Mouse (Mus musculus): ENCODE measurements at regions not wholly inside any gene's neighbourhood (a gene's known extent, or its start where the extent isn't known, plus 50 kb on each side); places are given as distances from the start of the nearest gene placed in this dataset.

GRCm38 (mm10) chr7:39847914-39848782, 330.6 kb downstream of the Zfp619 start:
- peak; percentile 70 for DNase-seq (ENCODE audit: low spot score)
- peak; percentile 55; the same call in 1 of the 2 replicates for ATAC-seq (ENCODE audit: low FRiP score, low read depth)
- no peaks in the 10 kb centered on the region for H3K9me3 ChIP-seq (ENCODE audit: control insufficient read depth, low read length)
- H3K4me1 ChIP-seq (ENCODE audit: control insufficient read depth, insufficient read depth, low read length): no peaks in the 10 kb centered on the region
- no peak overlapping the region for H3K27ac ChIP-seq (replicated peaks; ENCODE audit: low read depth, low read length)
- 53% methylated on average over 7 of the region's 7 CpGs for WGBS
- TF ChIP-seq POLR2A (IDR thresholded peaks at IDR 0.05; ENCODE audit: borderline replicate concordance, extremely low read depth, insufficient read depth, insufficient read length): no peak
- no peak overlapping the region for H3K4me2 ChIP-seq (replicated peaks; ENCODE audit: low read depth, low read length, severe bottlenecking)
- H3K9ac ChIP-seq (ENCODE audit: low read depth, low read length, severe bottlenecking): no peak overlapping the region
- no peaks in the 10 kb centered on the region for H3K27me3 ChIP-seq (ENCODE audit: control insufficient read depth, insufficient read depth, low read length)
- H3K36me3 ChIP-seq (ENCODE audit: control insufficient read depth, insufficient read depth, low read length): no peaks in the 10 kb centered on the region
- H3K4me3 ChIP-seq (replicated peaks; ENCODE audit: low read length): no peak overlapping the region

GRCm38 (mm10) chr7:39857301-39857700, 339.7 kb downstream of the Zfp619 start:
- Histone ChIP-seq H3K9ac (ENCODE audit: low read depth, low read length, severe bottlenecking) (no peak overlapping the region), H3K4me3 (replicated peaks; ENCODE audit: low read length) (no peak overlapping the region), H3K27me3 (ENCODE audit: control insufficient read depth, insufficient read depth, low read length) (no peaks in the 10 kb centered on the region), H3K4me1 (ENCODE audit: control insufficient read depth, insufficient read depth, low read length) (no peaks in the 10 kb centered on the region), H3K36me3 (ENCODE audit: control insufficient read depth, insufficient read depth, low read length) (no peaks in the 10 kb centered on the region), H3K4me2 (replicated peaks; ENCODE audit: low read depth, low read length, severe bottlenecking) (no peak overlapping the region), H3K27ac (replicated peaks; ENCODE audit: low read depth, low read length) (no peak overlapping the region), H3K9me3 (ENCODE audit: control insufficient read depth, low read length) (no peaks in the 10 kb centered on the region)
- no peak for ATAC-seq (ENCODE audit: low FRiP score, low read depth)
- WGBS: 97% methylated on average over 2 of the region's 2 CpGs
- DNase-seq (ENCODE audit: low spot score): no peak
- TF ChIP-seq POLR2A (IDR thresholded peaks at IDR 0.05; ENCODE audit: borderline replicate concordance, extremely low read depth, insufficient read depth, insufficient read length): no peak

GRCm38 (mm10) chr7:39862835-39863234, 345.3 kb downstream of the Zfp619 start:
- Histone ChIP-seq H3K27ac (replicated peaks; ENCODE audit: low read depth, low read length) (no peak overlapping the region), H3K9me3 (ENCODE audit: control insufficient read depth, low read length) (no peaks in the 10 kb centered on the region), H3K4me3 (replicated peaks; ENCODE audit: low read length) (no peak overlapping the region), H3K36me3 (ENCODE audit: control insufficient read depth, insufficient read depth, low read length) (no peaks in the 10 kb centered on the region), H3K4me2 (replicated peaks; ENCODE audit: low read depth, low read length, severe bottlenecking) (no peak overlapping the region), H3K27me3 (ENCODE audit: control insufficient read depth, insufficient read depth, low read length) (no peaks in the 10 kb centered on the region), H3K9ac (ENCODE audit: low read depth, low read length, severe bottlenecking) (no peak overlapping the region), H3K4me1 (ENCODE audit: control insufficient read depth, insufficient read depth, low read length) (no peaks in the 10 kb centered on the region)
- no peak for TF ChIP-seq POLR2A (IDR thresholded peaks at IDR 0.05; ENCODE audit: borderline replicate concordance, extremely low read depth, insufficient read depth, insufficient read length)
- ATAC-seq (ENCODE audit: low FRiP score, low read depth): no peak
- 55% methylated on average over 4 of the region's 4 CpGs for WGBS
- DNase-seq (ENCODE audit: low spot score): peak; percentile 39

- no peaks in the 10 kb centered on the region for H3K36me3 ChIP-seq (ENCODE audit: control insufficient read depth, insufficient read depth, low read length)
- H3K4me1 ChIP-seq (ENCODE audit: control insufficient read depth, insufficient read depth, low read length): no peaks in the 10 kb centered on the region
- H3K27ac ChIP-seq (replicated peaks; ENCODE audit: low read depth, low read length): no peak overlapping the region
- no peaks in the 10 kb centered on the region for H3K27me3 ChIP-seq (ENCODE audit: control insufficient read depth, insufficient read depth, low read length)
- no peaks in the 10 kb centered on the region for H3K9me3 ChIP-seq (ENCODE audit: control insufficient read depth, low read length)
- DNase-seq (ENCODE audit: low spot score) (no peak), ATAC-seq (ENCODE audit: low FRiP score, low read depth) (no peak)
- no peak overlapping the region for H3K9ac ChIP-seq (ENCODE audit: low read depth, low read length, severe bottlenecking)
- no peak overlapping the region for H3K4me3 ChIP-seq (replicated peaks; ENCODE audit: low read length)
- WGBS: 74% methylated on average over 3 of the region's 3 CpGs
- TF ChIP-seq POLR2A (IDR thresholded peaks at IDR 0.05; ENCODE audit: borderline replicate concordance, extremely low read depth, insufficient read depth, insufficient read length): no peak
- no peak overlapping the region for H3K4me2 ChIP-seq (replicated peaks; ENCODE audit: low read depth, low read length, severe bottlenecking)
Observed at GRCm38 (mm10) chr7:39864130-39864529, 346.6 kb downstream of the Zfp619 start.

GRCm38 (mm10) chr7:39864781-39865180, 347.2 kb downstream of the Zfp619 start:
- no peak overlapping the region for H3K4me2 ChIP-seq (replicated peaks; ENCODE audit: low read depth, low read length, severe bottlenecking)
- H3K36me3 ChIP-seq (ENCODE audit: control insufficient read depth, insufficient read depth, low read length): no peaks in the 10 kb centered on the region
- WGBS: 89% methylated on average over 3 of the region's 3 CpGs
- H3K4me3 ChIP-seq (replicated peaks; ENCODE audit: low read length): no peak overlapping the region
- TF ChIP-seq POLR2A (IDR thresholded peaks at IDR 0.05; ENCODE audit: borderline replicate concordance, extremely low read depth, insufficient read depth, insufficient read length): no peak
- H3K9ac ChIP-seq (ENCODE audit: low read depth, low read length, severe bottlenecking): no peak overlapping the region
- no peaks in the 10 kb centered on the region for H3K9me3 ChIP-seq (ENCODE audit: control insufficient read depth, low read length)
- DNase-seq (ENCODE audit: low spot score) (no peak), ATAC-seq (ENCODE audit: low FRiP score, low read depth) (no peak)
- no peaks in the 10 kb centered on the region for H3K4me1 ChIP-seq (ENCODE audit: control insufficient read depth, insufficient read depth, low read length)
- no peak overlapping the region for H3K27ac ChIP-seq (replicated peaks; ENCODE audit: low read depth, low read length)
- no peaks in the 10 kb centered on the region for H3K27me3 ChIP-seq (ENCODE audit: control insufficient read depth, insufficient read depth, low read length)
